Mouse (Mus musculus) Muller cell, postnatal 12 days (primary cell): ENCODE measurements at regions not wholly inside any gene's neighbourhood (a gene's known extent, or its start where the extent isn't known, plus 50 kb on each side); places are given as distances from the start of the nearest gene placed in this dataset.
A peak's percentile ranks its signal among the peaks of the same experiment; 100 is the strongest.

Experiments used
- DNase-seq: peaks from one replicate; pipeline ENCODE4 v3.0.0-alpha.2; 2015; ENCODE audit errors: inconsistent ontology term

DNA sequence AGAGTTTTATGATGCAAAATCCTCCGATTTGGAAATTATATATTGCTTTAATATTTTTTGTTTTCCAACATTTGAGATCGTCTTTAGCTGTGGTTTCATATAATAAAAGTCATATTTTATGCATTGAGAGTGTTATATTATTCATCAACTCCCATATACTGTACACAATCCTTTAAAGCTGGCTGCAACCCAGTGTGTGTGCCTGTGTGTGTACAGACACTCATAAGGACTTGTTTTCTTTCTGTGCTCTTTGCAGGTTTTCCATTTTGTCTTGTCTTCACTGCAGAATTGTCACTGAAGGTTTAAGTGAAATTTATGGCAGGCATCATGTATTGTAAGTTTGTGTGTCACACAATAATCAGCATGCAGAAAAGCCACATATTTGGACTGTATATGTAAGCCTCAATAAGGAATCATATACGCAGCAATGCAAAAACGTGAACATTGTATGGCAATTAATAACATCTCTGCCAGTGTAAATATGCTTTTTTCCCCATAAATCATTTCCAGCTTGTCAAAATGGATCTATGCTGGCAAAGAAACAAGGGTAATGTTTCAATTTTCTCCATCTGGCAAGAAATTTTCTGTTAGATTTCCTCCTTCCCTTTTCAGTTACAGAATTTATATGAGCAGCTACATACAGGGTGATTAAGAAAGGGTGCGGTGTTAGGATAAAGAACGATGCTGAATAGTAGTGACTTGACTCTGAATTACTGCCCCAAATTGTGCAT is 342.4 kb upstream of the Pkn2 start:
- DNase-seq = no peak

DNA sequence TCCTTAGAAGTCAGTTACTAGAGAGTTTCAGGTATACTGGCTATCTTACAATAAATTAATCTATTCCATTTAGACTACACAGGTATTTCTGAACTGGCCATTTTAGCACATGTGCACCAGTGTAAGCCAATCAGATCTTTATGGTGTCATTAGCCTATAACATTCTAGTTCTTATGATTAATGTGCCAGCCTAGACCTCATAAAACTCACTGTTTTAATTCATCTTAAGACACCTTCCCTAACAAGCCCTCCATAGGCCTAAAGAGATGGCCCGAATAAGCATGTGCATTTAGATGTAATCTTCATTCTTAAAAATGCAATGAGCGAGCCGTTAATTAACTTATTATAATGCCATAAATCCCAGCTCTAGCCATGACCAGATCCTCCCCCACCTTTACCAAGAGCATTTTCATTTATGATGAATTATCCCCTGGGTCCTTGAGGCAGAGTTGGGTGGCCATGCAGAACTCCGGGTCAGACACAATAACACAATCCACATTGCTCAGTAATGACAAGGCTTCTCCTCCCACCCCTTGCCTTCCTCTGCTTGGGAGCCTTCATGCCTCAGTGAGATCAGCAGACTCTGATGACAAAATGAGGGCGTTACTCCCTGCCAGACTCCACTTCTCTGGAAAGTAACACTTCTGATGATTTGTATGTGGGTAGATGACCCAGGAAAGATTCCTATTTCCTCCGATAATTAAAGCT is 311.6 kb upstream of the Pkn2 start:
- DNase-seq = peak; percentile 19

- DNase-seq = no peak
These were observed 307.1 kb upstream of the Pkn2 start for GRCm38 (mm10) chr3:143188931-143189330.

- no peak for DNase-seq
These were observed 292.2 kb upstream of the Pkn2 start for GRCm38 (mm10) chr3:143173971-143174370.

- no peak for DNase-seq
These were observed 280.6 kb upstream of the Pkn2 start for GRCm38 (mm10) chr3:143162444-143162843.

GRCm38 (mm10) chr3:143161993-143162392 is 280.2 kb upstream of the Pkn2 start:
- DNase-seq = no peak

GRCm38 (mm10) chr3:143158568-143158967 is 276.8 kb upstream of the Pkn2 start:
- peak; percentile 95 for DNase-seq

DNA sequence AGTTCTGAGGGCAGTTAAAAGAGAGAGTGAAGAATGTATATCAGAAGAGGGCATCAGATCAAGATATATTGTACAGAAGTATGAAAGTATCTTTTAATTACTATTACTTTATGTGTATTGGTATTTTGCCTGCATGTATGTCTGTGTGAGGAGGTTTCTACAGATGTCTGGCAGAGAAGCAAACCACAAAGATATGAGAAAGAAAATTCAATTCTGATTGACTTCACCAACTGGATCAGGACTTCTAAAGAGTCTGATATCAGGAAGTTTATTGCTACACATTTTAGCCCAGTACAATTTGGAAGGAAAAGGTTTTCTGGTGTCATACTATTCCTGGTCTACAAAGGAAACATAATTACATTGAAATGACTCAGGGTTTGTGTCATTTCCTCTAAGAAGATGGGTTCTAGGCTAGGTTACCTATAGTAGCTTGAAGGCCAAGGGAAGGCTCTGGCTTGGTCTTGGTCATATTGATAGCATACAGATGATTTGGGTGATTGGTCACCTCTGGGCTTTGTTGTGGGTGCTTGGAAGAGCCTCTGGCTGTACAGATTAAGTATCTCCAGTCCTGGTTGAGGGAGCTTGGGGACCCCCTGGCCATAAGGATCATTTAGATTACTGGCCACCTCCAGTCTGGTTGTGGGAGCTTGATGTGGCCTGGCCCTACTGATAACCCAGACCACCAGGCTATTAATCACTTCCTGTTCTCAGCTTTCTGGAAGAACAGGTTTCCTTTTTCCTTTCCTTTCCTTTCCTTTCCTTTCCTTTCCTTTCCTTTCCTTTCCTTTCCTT is 275.1 kb upstream of the Pkn2 start:
- DNase-seq = no peak

GRCm38 (mm10) chr3:143156174-143156573 is 274.4 kb upstream of the Pkn2 start:
- DNase-seq = no peak

DNA sequence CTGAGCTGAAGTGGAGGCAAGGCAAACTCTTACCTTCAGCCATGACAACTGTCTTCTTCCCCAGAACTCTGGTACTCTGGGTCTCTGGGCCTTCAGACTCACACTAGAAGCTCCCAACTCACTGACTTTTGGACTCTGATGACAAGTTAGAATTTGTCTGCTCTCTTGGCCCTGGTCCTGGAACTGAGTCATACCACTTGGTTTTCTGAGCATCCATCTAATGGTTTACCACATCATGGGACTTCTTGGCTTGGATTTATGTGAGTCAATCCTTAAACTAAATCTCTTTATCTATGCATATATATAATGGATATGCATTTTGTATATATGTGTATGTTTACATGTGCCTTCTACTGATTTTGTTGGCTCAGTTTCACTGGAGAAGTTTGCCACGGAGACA is 273.8 kb upstream of the Pkn2 start:
- peak; percentile 74 for DNase-seq

- peak; percentile 48 for DNase-seq
These were observed 265.7 kb upstream of the Pkn2 start for GRCm38 (mm10) chr3:143147471-143147870.

DNA sequence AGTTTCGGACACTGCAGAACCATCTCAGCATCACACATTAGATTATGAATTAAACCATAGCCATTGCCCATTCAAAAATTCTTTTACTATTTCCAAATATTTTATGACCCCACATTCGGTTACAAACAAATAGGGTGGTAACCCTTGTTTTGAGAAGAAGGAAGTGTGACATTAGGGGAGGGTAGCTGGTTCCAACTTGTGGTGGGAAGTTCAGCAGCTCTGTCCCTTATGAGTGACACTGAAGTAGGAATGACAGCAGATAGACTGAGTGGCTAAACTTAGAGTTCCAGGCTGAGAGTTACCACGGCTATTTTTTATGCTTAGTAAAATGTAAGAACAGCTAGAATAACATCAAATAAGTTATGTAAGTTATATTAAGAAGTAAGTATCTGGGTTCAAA is 257.1 kb upstream of the Pkn2 start:
- DNase-seq = no peak

- no peak for DNase-seq
These were observed 252.7 kb upstream of the Pkn2 start for GRCm38 (mm10) chr3:143134528-143134927.

GRCm38 (mm10) chr3:143107733-143108291 is 226.0 kb upstream of the Pkn2 start:
- DNase-seq = no peak

GRCm38 (mm10) chr3:143104734-143105133 is 222.9 kb upstream of the Pkn2 start:
- no peak for DNase-seq

DNA sequence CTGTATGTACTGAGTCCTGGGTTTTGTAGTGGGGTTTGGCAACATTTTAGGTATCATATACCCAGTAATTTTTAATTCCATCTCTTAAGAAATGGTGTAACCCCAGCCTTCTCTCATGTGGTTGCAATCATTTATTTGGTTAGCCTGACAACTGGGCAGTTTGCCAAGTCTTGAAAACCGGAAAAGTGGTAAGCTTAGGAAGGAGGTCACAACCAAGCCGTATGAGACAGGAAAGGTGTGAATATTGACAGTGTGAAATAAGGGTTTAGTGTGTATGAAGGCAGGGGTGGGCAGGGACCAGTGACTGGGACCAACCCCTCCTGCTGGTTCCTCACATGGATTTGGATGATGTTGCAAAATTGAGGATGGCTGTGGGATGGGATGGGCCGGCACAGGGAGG is 221.5 kb upstream of the Pkn2 start:
- DNase-seq = peak; percentile 11

DNA sequence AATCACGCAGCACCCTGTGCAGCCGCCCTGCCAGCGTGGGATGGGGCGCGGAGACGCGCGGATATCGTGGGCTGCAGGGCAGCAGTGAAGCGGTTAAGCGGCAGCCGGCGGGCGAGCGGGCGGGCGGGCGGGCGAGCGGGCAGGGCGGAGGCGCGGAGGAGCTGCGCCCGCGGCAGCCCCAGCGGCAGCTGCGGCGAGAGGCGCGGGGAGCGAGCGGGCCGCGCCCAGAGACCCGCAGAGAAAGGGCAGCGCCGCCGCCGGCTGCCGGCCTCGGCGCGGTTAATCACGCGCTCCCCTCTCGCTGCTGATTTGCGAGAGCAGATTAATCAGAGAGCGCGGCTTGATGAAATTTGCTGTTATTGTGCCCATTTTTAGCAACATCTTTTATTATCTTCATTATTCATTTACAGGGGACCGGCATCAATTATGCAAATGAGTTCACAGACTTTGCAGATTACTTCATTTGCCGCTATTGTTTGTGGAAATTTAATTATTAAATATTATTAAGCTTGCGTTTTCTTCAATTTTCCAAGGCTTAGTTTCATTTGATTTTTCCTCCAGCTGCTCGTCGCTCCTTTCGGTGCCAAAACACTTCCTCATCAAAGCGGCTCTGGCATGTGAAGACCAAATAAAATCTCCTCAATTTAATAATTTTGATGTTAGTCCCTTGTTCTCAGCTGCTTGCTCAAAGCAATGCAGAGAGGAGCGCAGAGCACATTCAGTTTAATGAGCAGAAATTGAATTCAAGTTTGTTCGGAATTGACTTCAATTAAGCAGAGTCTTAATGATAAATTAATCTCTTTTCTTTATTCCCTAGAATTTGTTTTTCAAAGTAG is 219.2 kb upstream of the Pkn2 start:
- peak; percentile 45 for DNase-seq

GRCm38 (mm10) chr3:143100203-143100602 is 218.4 kb upstream of the Pkn2 start:
- no peak for DNase-seq

GRCm38 (mm10) chr3:143092206-143092605 is 210.4 kb upstream of the Pkn2 start:
- DNase-seq = no peak

DNA sequence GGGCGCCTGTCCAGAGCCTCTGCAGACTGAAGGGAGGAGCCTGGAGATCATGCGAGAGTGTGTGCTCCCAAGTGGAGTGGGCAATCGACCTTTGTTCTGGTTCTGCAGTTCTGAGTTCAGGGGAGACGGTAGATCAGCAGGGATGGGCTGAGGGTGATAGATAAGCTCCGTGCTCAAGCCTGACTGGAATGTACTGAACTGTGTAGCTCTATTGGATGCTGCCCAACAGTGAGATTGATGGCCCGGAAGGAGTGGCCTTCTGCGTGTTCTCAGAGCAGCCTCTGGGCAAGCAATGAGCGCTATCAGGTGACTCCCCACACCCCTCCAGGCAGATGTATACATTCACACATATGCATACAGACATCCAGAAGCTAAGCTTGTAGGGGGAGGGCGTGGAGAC is 209.1 kb upstream of the Pkn2 start:
- DNase-seq = no peak

- DNase-seq = no peak
These were observed 208.5 kb upstream of the Pkn2 start for GRCm38 (mm10) chr3:143090316-143090715.
